Mouse (Mus musculus): Measurements from ENCODE around the gene Rbfox3. TPM values are rescaled to one million over a fixed set of nuclear protein-coding genes. Genes with fewer than 3 reads are reported as not detected.

The Rbfox3 gene
- polyA plus RNA-seq, 1 experiment from 2014 or later: 77.9 TPM

DNA sequence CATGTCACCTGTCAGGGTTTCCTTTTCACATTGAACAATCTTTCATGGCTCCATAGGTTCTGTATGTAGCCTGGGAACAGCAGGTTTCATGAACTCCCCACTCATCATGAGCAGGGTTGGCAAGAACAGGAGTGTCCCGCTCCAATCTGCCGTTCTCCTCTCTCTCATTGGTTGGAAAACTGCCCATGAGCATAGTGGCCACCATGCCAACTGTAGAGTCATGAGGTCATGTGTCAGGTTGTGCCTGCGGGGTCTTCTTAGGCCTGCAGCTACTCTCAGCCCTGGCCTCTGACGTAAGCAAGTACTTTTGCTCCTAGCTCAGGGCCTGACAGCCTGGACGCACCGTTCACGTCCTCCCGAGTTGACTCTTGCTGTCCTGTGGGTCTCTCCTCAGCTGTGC lies 221.1 kb downstream of the Rbfox3 start:
- H3K9ac ChIP-seq: no peak overlapping the region
- H3K27me3 ChIP-seq: no peaks in the 10 kb centered on the region
- 87% methylated on average over 8 of the region's 8 CpGs for WGBS
- H3K4me3 ChIP-seq: no peak overlapping the region
- H3K27ac ChIP-seq (replicated peaks): no peak overlapping the region
- peaks cover 63% of the 10 kb centered on the region for H3K4me1 ChIP-seq (replicated peaks)
- ATAC-seq (ENCODE audit: low FRiP score, low read depth): no peak
- no peak overlapping the region for H3K4me2 ChIP-seq
- H3K9me3 ChIP-seq: no peaks in the 10 kb centered on the region
- no peaks in the 10 kb centered on the region for H3K36me3 ChIP-seq

DNA sequence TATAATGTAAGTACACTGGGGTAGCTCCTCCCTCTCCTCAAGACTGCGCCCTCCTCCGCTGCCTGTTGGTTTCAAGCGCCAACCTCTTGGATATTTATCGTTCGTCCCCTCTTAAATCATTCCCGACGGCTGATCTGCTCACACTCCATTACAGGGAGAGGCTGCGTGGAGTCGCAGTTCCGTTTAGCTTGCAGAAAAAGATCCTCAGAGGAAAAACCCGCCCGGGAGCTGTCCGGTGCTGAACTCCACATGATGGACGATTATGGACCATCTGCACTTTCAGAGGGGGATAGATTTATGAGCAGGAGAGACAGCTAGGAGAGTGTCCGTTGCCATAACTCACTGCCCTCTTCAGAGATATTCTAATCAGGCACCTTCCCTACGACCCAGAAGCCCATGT lies 226.0 kb downstream of the Rbfox3 start:
- no peak overlapping the region for H3K4me3 ChIP-seq
- H3K9ac ChIP-seq: no peak overlapping the region
- no peak overlapping the region for H3K4me2 ChIP-seq
- no peaks in the 10 kb centered on the region for H3K27me3 ChIP-seq
- WGBS: 6% methylated on average over 16 of the region's 16 CpGs
- peak; percentile 20; the same call in 1 of the 2 replicates for ATAC-seq (ENCODE audit: low FRiP score, low read depth)
- H3K36me3 ChIP-seq: no peaks in the 10 kb centered on the region
- peak overlapping the region; percentile 69 for H3K27ac ChIP-seq (replicated peaks)
- H3K9me3 ChIP-seq: no peaks in the 10 kb centered on the region
- peaks cover 63% of the 10 kb centered on the region for H3K4me1 ChIP-seq (replicated peaks)

DNA sequence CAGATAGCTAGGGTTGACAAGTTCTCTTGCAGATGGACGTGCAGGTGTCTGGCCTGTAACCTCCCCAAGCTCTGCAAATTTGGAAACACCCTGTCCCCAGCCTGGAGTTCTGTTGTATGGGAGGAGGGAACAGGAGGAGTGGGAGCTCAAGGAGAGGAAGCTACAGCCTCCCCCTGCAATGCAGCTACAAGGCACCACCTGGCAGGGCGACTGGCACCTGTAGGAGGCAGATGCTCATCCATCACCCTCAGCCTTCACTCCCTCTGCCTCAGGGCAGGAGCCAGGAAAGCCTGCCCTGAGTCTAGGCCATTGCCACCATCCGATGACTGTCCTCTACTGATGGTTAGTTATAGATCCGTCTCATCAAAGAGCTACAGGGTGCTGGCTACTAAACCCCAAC lies 226.7 kb downstream of the Rbfox3 start:
- 77% methylated on average over 4 of the region's 4 CpGs for WGBS
- no peak for ATAC-seq (ENCODE audit: low FRiP score, low read depth)
- no peaks in the 10 kb centered on the region for H3K36me3 ChIP-seq
- H3K9ac ChIP-seq: no peak overlapping the region
- H3K4me1 ChIP-seq (replicated peaks): peaks cover 63% of the 10 kb centered on the region
- H3K27me3 ChIP-seq: no peaks in the 10 kb centered on the region
- H3K9me3 ChIP-seq: no peaks in the 10 kb centered on the region
- H3K27ac ChIP-seq (replicated peaks): peak overlapping the region; percentile 69
- H3K4me2 ChIP-seq: no peak overlapping the region
- H3K4me3 ChIP-seq: no peak overlapping the region

DNA sequence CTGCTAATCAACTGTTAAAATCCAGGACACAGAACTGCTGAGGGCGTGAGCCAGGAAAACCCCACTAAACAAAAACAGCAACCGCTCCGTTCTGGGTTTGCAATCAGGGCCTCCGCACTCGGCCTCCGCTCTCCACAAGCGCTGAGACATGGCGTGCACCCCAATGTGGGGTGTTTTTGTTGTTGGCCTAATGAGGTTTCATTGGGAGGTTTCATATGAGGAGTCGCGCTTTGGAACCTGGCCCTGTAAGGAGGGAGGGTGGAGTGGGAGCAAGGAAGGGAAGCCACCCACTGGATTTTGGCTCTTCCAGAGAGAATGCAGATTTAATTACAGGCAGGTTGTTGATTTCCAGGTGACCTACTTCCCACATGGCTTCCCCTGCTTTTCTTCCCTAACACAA lies 230.7 kb downstream of the Rbfox3 start:
- no peak overlapping the region for H3K9ac ChIP-seq
- no peak for ATAC-seq (ENCODE audit: low FRiP score, low read depth)
- H3K4me3 ChIP-seq: no peak overlapping the region
- H3K27me3 ChIP-seq: no peaks in the 10 kb centered on the region
- no peak overlapping the region for H3K4me2 ChIP-seq
- H3K4me1 ChIP-seq (replicated peaks): peaks cover 59% of the 10 kb centered on the region
- no peaks in the 10 kb centered on the region for H3K9me3 ChIP-seq
- H3K27ac ChIP-seq (replicated peaks): peak overlapping the region; percentile 16
- 72% methylated on average over 10 of the region's 10 CpGs for WGBS
- no peaks in the 10 kb centered on the region for H3K36me3 ChIP-seq

DNA sequence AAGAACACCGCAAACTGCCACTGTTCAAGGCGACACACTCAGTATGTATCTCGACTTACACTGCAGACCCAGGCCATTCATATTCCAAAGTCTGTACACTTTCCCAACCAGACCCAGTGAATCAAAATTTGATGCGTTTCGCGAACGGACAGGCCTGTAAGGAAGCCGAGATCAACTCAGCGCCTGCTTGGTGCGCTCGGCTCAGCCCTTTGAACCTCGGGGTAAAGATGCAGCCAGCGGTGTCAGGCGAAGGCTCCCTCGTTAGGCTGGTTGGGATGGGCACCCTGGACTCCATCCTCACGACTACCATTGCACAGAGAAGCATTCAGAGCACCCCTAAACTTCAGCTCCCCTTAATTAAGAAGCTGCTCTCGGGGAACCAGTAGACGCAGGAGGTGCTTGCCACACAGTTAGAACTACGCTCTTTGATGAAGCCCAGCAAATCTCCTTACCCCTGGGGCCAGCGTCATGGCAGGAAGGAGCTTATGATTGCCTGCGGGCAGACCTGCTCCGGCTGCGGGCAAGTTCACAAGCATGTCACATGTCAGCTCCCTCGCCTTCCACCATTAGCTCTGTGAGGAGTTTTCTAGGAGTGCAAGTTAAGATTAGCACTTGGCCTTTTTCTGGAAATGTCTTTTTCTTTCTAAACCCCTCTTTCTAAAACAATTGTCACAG lies 231.5 kb downstream of the Rbfox3 start:
- no peak overlapping the region for H3K9ac ChIP-seq
- ATAC-seq (ENCODE audit: low FRiP score, low read depth): no peak
- peaks cover 51% of the 10 kb centered on the region for H3K4me1 ChIP-seq (replicated peaks)
- no peaks in the 10 kb centered on the region for H3K36me3 ChIP-seq
- WGBS: 66% methylated on average over 24 of the region's 24 CpGs
- no peaks in the 10 kb centered on the region for H3K27me3 ChIP-seq
- no peak overlapping the region for H3K4me2 ChIP-seq
- H3K4me3 ChIP-seq: no peak overlapping the region
- H3K9me3 ChIP-seq: no peaks in the 10 kb centered on the region
- H3K27ac ChIP-seq (replicated peaks): peak overlapping the region; percentile 16

DNA sequence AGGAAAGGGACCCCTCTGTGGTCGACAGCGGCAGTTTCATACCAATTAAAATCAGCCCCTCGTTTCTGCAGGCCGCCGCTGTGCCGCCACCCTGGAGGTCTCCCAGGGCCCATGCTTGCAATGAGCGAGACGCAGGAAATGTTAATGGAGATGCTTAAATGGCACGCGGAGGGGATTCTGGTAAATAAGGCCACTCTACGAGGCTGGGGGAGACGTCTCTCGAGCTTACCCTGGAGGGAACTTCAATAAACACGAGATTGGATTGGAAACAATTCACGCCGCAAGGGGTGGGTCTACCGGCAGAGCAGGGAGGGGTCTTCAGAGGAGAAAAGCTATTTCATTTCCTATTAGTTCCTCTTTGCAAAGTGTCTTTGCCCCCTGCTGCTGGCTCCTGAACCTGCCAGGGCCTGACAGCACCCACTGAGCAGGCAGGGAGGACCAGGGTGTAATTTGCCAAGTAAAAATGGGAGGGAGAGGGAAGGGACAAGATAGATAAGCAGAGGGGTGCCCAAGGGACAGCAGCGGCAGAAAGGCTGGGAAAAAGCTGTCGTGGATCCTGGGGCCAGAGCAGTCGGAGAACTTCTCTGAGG lies 232.8 kb downstream of the Rbfox3 start:
- peak overlapping the region; percentile 16 for H3K27ac ChIP-seq (replicated peaks)

DNA sequence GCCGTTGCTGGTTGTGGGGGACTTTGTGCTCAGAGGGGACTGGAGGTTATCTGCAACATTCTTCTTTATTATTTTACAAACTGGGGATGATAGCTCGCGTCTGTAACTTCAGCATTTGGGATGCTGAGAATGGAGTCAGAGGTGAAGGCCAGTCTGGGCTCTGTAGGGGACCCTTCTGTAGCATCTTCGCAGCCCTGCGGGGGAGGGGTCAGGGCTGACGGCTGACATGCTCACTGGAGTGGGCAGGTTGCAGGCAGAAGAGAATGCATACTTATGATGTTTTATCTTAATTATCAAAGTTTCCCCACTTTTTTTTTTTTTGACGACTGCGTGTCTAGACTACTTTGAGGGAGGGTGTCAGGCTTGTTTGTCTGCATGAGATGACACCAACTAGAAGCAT lies 234.1 kb downstream of the Rbfox3 start:
- no peak for ATAC-seq (ENCODE audit: low FRiP score, low read depth)
- Histone ChIP-seq H3K27me3 (no peaks in the 10 kb centered on the region), H3K4me1 (replicated peaks) (peaks cover 45% of the 10 kb centered on the region), H3K27ac (replicated peaks) (no peak overlapping the region), H3K9ac (no peak overlapping the region), H3K36me3 (no peaks in the 10 kb centered on the region), H3K4me2 (no peak overlapping the region), H3K4me3 (no peak overlapping the region), H3K9me3 (no peaks in the 10 kb centered on the region)
- 59% methylated on average over 8 of the region's 8 CpGs for WGBS

More for the DNA sequence above, 232.8 kb downstream of the Rbfox3 start:
- H3K4me3 ChIP-seq: no peak overlapping the region
- 0 out of 2 replicates have a peak overlapping the region, but pooled peaks have one; percentile 13 for H3K4me2 ChIP-seq
- no peaks in the 10 kb centered on the region for H3K36me3 ChIP-seq
- no peaks in the 10 kb centered on the region for H3K27me3 ChIP-seq
- peaks cover 45% of the 10 kb centered on the region for H3K4me1 ChIP-seq (replicated peaks)
- peak; percentile 54 for ATAC-seq (ENCODE audit: low FRiP score, low read depth)
- no peak overlapping the region for H3K9ac ChIP-seq
- no peaks in the 10 kb centered on the region for H3K9me3 ChIP-seq
- WGBS: 18% methylated on average over 20 of the region's 20 CpGs

DNA sequence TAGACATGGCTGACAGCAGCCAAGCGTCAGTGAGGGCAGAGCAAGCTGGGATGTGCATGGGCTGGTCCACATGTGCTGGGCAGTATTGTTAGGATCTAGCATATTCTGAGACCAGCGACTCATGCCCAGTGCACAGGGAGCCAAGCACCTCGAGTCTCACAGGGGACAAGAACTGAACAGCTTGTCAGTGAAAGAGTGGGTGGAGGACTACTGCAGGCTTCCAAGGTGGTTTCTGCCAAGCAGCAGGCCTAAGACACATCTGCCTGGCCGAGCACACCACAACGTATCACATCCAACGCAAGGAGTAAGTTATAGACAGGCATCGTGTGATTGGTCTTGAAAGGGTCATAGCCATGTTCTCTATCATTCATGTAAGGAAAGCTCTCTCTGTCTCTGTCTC lies 235.0 kb downstream of the Rbfox3 start:
- Histone ChIP-seq H3K4me2 (no peak overlapping the region), H3K4me3 (no peak overlapping the region), H3K9me3 (no peaks in the 10 kb centered on the region), H3K36me3 (no peaks in the 10 kb centered on the region), H3K27ac (replicated peaks) (no peak overlapping the region), H3K9ac (no peak overlapping the region), H3K4me1 (replicated peaks) (peaks cover 41% of the 10 kb centered on the region), H3K27me3 (no peaks in the 10 kb centered on the region)
- ATAC-seq (ENCODE audit: low FRiP score, low read depth): no peak
- 85% methylated on average over 7 of the region's 7 CpGs for WGBS

DNA sequence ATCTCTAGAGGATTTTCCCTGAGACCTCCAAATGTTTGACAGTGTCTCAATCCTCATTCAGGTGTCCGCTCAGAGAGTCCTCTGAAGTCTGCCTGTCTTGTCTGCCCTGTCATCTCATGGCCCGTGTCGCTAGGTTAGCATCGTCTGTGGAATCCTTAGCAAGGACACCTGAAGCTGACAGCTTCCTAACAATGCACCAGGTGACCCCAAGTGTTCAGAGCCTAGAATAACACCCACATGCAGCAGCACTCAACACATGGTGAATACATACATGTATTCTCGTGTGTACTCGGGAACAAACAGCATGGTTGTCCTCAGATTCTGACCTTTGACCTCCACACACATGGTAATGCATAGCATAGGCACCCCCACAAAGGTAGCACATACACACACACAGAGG lies 239.4 kb downstream of the Rbfox3 start:
- 77% methylated on average over 6 of the region's 6 CpGs for WGBS
- Histone ChIP-seq H3K4me2 (no peak overlapping the region), H3K9me3 (no peaks in the 10 kb centered on the region), H3K4me3 (no peak overlapping the region), H3K27ac (replicated peaks) (no peak overlapping the region), H3K9ac (no peak overlapping the region), H3K4me1 (replicated peaks) (peaks cover 34% of the 10 kb centered on the region), H3K27me3 (no peaks in the 10 kb centered on the region), H3K36me3 (no peaks in the 10 kb centered on the region)
- no peak for ATAC-seq (ENCODE audit: low FRiP score, low read depth)

DNA sequence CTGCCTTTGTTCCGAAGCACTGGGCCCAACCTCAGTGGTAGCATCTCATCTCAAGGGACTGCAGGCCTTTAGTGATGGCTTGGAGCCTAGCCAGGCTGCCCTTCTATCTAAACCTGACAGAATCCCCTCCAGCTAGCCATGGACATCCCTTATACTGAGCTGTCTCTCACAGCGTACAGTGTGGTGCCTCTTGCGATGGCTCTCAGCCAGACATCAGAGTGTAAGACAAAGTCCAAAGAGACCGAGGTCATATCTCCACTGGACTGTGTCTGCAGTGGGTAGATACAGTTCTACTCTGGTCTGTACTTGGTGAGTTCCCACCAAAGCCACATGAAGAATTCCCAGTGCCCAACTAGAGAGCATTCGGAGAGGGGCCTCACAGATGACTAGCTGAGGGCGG lies 240.2 kb downstream of the Rbfox3 start:
- 69% methylated on average over 6 of the region's 6 CpGs for WGBS
- Histone ChIP-seq H3K9ac (no peak overlapping the region), H3K9me3 (no peaks in the 10 kb centered on the region), H3K36me3 (no peaks in the 10 kb centered on the region), H3K4me2 (no peak overlapping the region), H3K4me1 (replicated peaks) (peaks cover 37% of the 10 kb centered on the region), H3K27ac (replicated peaks) (no peak overlapping the region), H3K27me3 (no peaks in the 10 kb centered on the region), H3K4me3 (no peak overlapping the region)
- ATAC-seq (ENCODE audit: low FRiP score, low read depth): no peak; the same call in 1 of the 2 replicates

DNA sequence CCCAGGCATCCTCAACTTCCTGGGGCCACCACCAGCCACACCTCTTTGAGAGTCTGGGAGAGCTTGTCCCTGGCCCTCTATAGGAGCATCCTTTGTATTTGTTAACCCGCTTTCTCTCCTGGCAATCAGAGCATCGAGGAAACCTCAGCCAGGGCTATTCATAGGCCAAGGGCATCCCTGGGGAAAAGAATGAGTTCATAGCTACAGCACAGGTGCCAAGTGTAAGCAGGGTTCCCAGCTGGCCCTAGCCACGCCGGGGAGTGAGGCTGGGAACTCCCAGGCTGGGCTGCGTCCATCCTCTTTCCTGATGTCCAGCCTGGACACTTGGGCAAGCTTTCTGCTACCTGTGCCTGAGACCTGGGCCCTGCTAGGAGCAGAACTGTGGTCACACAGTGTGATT lies 241.6 kb downstream of the Rbfox3 start:
- H3K4me1 ChIP-seq (replicated peaks): peaks cover 44% of the 10 kb centered on the region
- no peak overlapping the region for H3K4me3 ChIP-seq
- H3K36me3 ChIP-seq: no peaks in the 10 kb centered on the region
- no peaks in the 10 kb centered on the region for H3K9me3 ChIP-seq
- 0 out of 2 replicates have a peak, but pooled peaks have one; percentile 23 for ATAC-seq (ENCODE audit: low FRiP score, low read depth)
- H3K27ac ChIP-seq (replicated peaks): no peak overlapping the region; the same call in 1 of the 2 replicates
- H3K9ac ChIP-seq: no peak overlapping the region
- WGBS: 36% methylated on average over 5 of the region's 5 CpGs
- no peaks in the 10 kb centered on the region for H3K27me3 ChIP-seq
- no peak overlapping the region for H3K4me2 ChIP-seq

DNA sequence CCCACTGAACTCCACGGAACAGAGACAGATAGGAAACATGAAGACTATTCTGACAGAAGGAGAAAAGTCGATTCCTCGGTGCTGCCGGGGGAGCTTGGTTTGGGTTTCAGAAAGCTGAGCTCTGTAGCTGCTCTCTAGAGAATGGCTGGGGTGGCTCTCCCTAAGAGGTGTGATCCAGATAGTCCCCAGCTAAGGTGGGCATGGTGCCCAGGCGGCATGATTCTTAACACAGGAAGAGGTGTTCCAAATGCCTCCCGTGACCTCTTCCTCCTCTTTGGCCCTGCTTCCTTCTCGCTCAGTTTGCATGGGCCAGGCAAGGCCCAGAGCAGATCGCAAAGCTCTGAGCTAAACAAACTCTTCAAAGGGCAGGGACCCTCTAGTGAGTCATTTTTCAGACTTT lies 243.0 kb downstream of the Rbfox3 start:
- Histone ChIP-seq H3K4me1 (replicated peaks) (peaks cover 55% of the 10 kb centered on the region), H3K27me3 (no peaks in the 10 kb centered on the region), H3K9ac (no peak overlapping the region), H3K36me3 (no peaks in the 10 kb centered on the region), H3K27ac (replicated peaks) (no peak overlapping the region), H3K9me3 (no peaks in the 10 kb centered on the region), H3K4me3 (no peak overlapping the region), H3K4me2 (no peak overlapping the region)
- no peak for ATAC-seq (ENCODE audit: low FRiP score, low read depth)
- WGBS: 75% methylated on average over 8 of the region's 8 CpGs

Measured in hindbrain, embryonic 15.5 days (tissue).